Mouse (Mus musculus) heart, adult 2 months (tissue): ENCODE results near the gene Abhd2.

Source experiments
- CTCF ChIP-seq: fragments of 200-600 bp; IDR thresholded peaks from 2 replicates; pipeline ENCODE4 v1.8.1; 2022; ENCODE audit warnings: antibody characterized with exemption, mild to moderate bottlenecking, moderate library complexity
- POLR2A ChIP-seq: fragments of 200-500 bp; IDR thresholded peaks from 2 replicates; pipeline ENCODE4 v1.6.1; 2011; ENCODE audit warnings: mild to moderate bottlenecking, low read depth, low read length, control low read depth; ENCODE audit not compliant: insufficient read depth

DNA sequence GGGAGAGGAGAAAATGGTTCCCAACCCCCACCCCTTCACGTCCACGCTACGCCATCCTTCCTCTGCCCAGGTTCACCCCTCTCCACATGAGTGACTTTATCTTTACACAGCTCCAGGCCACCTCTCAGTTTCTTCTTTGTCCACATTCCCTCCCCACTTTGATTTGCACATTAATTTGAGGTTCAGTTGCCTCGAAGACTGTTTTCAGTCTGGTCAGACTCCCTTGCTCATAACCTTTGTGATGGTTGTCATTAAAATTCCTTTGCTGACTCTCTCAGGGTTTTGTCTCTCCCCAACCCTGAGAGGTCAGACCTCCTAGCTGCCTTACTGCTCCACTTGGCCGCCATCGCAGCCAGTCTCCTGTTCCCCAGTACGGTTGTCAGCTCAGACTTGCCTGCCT is 121.7 kb downstream of the Abhd2 start:
- TF ChIP-seq CTCF (no peak), POLR2A (no peak)
